Mouse (Mus musculus) thymus, adult 2 months (tissue): ENCODE results near the gene Aire. TPM values are rescaled to one million over a fixed set of nuclear protein-coding genes. Genes with fewer than 3 reads are reported as not detected.

ENCODE experiments used
- DNase-seq: peaks from one replicate; pipeline ENCODE4 v3.0.0; 2021
- H3K27ac ChIP-seq: fragments of 200-500 bp; 2 replicates; pipeline ENCODE4 v1.5.1; 2012; ENCODE audit warnings: low read length, control low read depth; ENCODE audit not compliant: control insufficient read depth, insufficient read depth
- H3K27me3 ChIP-seq: fragments of 200-500 bp; 2 replicates; pipeline ENCODE4 v1.6.1; 2012; ENCODE audit warnings: mild to moderate bottlenecking, low read length, moderate library complexity, mixed read lengths; ENCODE audit not compliant: control insufficient read depth, insufficient read depth
- H3K36me3 ChIP-seq: fragments of 200-500 bp; 2 replicates; pipeline ENCODE4 v1.6.1; 2012; ENCODE audit warnings: mild to moderate bottlenecking, low read length, moderate library complexity; ENCODE audit not compliant: control insufficient read depth, insufficient read depth
- H3K4me1 ChIP-seq: fragments of 200-500 bp; replicated peaks from 2 replicates; pipeline ENCODE4 v1.6.1; 2012; ENCODE audit warnings: low read length; ENCODE audit not compliant: control insufficient read depth, insufficient read depth
- H3K4me3 ChIP-seq: fragments of 200-500 bp; 2 replicates; pipeline ENCODE4 v1.5.1; 2012; ENCODE audit warnings: mild to moderate bottlenecking, low read length, control low read depth, moderate library complexity; ENCODE audit not compliant: control insufficient read depth, insufficient read depth
- CTCF ChIP-seq: fragments of 200-500 bp; IDR thresholded peaks from 2 replicates; pipeline ENCODE4 v1.5.1; 2012; ENCODE audit warnings: mild to moderate bottlenecking, control low read depth, low read length, moderate library complexity, borderline replicate concordance; ENCODE audit not compliant: control insufficient read depth, poor library complexity, insufficient read depth; ENCODE audit errors: extremely low read depth
- POLR2A ChIP-seq: fragments of 200-500 bp; IDR thresholded peaks from 2 replicates; pipeline ENCODE4 v1.6.1; 2012; ENCODE audit warnings: mild to moderate bottlenecking, low read length, control low read depth, moderate library complexity; ENCODE audit not compliant: control insufficient read depth, poor library complexity, insufficient read depth; ENCODE audit errors: extremely low read depth
- WGBS: fragments of 180-500 bp; shearing (Covaris S2); methylation state at CpG from one replicate; pipeline ENCODE4 v1.1.7; 2018; 5-methylcytosine and 5-hydroxymethylcytosine counted together
- polyA plus RNA-seq: library from polyadenylated mRNA; depleted of rRNA; stranded (reverse); fragments of >200 nt; gene quantifications from 2 replicates; pipeline ENCODE4 v1.2.3, GENCODE M21; 2012; rRNA removed

The Aire gene
- polyA plus RNA-seq: 84.0 and 93.7 TPM in 2 replicates

DNA sequence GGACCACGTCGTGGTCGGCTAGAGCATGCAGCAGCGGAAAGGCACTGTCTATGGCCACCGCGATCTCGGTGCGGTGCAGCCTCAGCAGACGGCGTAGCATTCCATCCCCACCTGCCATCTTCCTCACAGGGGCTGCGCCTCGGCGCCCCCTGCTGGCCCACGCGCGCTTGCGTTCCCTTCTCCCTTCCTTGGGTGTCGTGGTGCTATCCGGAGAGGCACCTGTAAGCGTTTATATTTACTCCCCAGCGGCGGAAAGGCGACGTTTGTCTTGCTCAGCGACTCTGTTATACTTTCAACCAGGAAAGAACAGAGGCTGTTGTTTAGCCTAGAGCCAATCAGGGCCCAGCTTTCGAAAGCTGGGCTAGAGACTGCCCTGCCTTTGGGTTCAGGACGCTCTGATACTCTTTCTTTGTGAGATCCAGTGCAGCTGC, at the start of gene Aire:
Gene Aire, minus strand, starts transcription at position 205 of the 431 bp plus-strand sequence.
- H3K27ac ChIP-seq: peak within 1 kb of the TSS; percentile 38; the same call in 1 of the 2 replicates
- peak; percentile 83 for DNase-seq
- H3K4me1 ChIP-seq: peaks cover 15% of the 10 kb centered on the region
- TF ChIP-seq CTCF (peak; percentile 98), POLR2A (peak; percentile 34; the same call in 1 of the 2 replicates)
- no peaks in the 10 kb centered on the region for H3K36me3 ChIP-seq
- 9% methylated on average over 27 of the region's 27 CpGs for WGBS
- H3K27me3 ChIP-seq: no peaks in the 10 kb centered on the region
- H3K4me3 ChIP-seq: no peak within 1 kb of the TSS

DNA sequence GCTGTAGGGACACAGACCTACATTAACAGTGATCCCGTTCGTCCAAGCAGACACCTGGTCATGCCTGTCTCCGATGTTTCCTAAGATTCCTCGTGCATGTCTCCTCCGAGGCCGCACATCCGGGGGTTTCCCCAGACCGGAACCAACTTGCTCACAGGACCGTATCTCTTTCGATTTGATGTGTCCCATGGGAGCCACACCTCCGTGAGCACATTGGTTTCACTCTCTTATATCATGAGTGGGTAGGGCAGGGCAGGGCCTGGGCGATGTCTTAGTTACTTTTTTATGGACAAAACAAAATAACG, 49.3 kb upstream of the Aire start:
- Histone ChIP-seq H3K36me3 (no peaks in the 10 kb centered on the region), H3K27ac (no peak overlapping the region), H3K4me3 (no peak overlapping the region), H3K27me3 (no peaks in the 10 kb centered on the region), H3K4me1 (peaks cover 2% of the 10 kb centered on the region; the same call in 1 of the 2 replicates)
- no peak for DNase-seq
- 95% methylated on average over 13 of the region's 13 CpGs for WGBS
- TF ChIP-seq CTCF: no peak
- TF ChIP-seq POLR2A: no peak

- WGBS: 97% methylated on average over 23 of the region's 23 CpGs
- H3K4me3 ChIP-seq: no peak overlapping the region
- TF ChIP-seq POLR2A (no peak), CTCF (no peak)
- H3K36me3 ChIP-seq: no peaks in the 10 kb centered on the region
- no peaks in the 10 kb centered on the region for H3K27me3 ChIP-seq
- no peak for DNase-seq
- H3K4me1 ChIP-seq: peaks cover 7% of the 10 kb centered on the region
- H3K27ac ChIP-seq: no peak overlapping the region
Measured at GRCm38 (mm10) chr10:78091865-78092724, 48.7 kb upstream of the Aire start.

GRCm38 (mm10) chr10:78090706-78091491, 47.5 kb upstream of the Aire start:
- H3K4me1 ChIP-seq: peaks cover 16% of the 10 kb centered on the region
- H3K27me3 ChIP-seq: no peaks in the 10 kb centered on the region
- DNase-seq: no peak
- no peaks in the 10 kb centered on the region for H3K36me3 ChIP-seq
- H3K27ac ChIP-seq: no peak overlapping the region
- H3K4me3 ChIP-seq: no peak overlapping the region
- 83% methylated on average over 4 of the region's 4 CpGs for WGBS
- TF ChIP-seq POLR2A (no peak), CTCF (no peak)

- 75% methylated on average over 6 of the region's 6 CpGs for WGBS
- no peak overlapping the region for H3K27ac ChIP-seq
- no peaks in the 10 kb centered on the region for H3K36me3 ChIP-seq
- H3K4me1 ChIP-seq: peaks cover 16% of the 10 kb centered on the region
- TF ChIP-seq CTCF (no peak), POLR2A (no peak)
- DNase-seq: no peak
- H3K4me3 ChIP-seq: no peak overlapping the region
- H3K27me3 ChIP-seq: no peaks in the 10 kb centered on the region
Measured at GRCm38 (mm10) chr10:78090246-78090645, 46.8 kb upstream of the Aire start.

DNA sequence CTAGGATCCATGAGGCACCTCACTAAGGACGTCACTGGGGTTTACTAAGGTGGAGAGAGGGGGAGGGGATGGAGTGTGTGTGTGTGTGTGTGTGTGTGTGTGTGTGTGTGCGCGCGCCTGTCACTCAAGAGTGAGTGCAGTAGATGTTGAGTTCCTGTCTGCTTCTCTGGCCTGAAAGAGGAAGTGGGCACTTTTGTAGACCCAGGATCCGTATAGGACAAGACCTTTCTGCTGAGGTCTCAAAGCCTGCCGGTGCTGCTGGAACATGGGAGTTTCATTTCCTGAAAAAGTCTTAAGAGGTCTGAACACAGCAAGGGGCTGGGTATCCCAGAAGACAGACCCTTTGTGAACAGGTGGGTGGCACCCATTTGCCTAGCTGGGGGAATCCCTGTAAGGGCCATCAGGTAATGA, 43.7 kb upstream of the Aire start:
- H3K27ac ChIP-seq: peak overlapping the region; percentile 35; the same call in 1 of the 2 replicates
- H3K4me1 ChIP-seq: peaks cover 26% of the 10 kb centered on the region
- no peaks in the 10 kb centered on the region for H3K36me3 ChIP-seq
- 16% methylated on average over 6 of the region's 6 CpGs for WGBS
- peak; percentile 29 for DNase-seq
- no peaks in the 10 kb centered on the region for H3K27me3 ChIP-seq
- no peak for TF ChIP-seq CTCF
- TF ChIP-seq POLR2A: no peak
- H3K4me3 ChIP-seq: no peak overlapping the region
